Mouse (Mus musculus) testis, postnatal 10 days (tissue): ENCODE measurements at regions not wholly inside any gene's neighbourhood (a gene's known extent, or its start where the extent isn't known, plus 50 kb on each side); places are given as distances from the start of the nearest gene placed in this dataset.

Experiments
- DNase-seq: peaks from one replicate; pipeline ENCODE4 v3.0.0; 2021; ENCODE audit warnings: low spot score

DNA sequence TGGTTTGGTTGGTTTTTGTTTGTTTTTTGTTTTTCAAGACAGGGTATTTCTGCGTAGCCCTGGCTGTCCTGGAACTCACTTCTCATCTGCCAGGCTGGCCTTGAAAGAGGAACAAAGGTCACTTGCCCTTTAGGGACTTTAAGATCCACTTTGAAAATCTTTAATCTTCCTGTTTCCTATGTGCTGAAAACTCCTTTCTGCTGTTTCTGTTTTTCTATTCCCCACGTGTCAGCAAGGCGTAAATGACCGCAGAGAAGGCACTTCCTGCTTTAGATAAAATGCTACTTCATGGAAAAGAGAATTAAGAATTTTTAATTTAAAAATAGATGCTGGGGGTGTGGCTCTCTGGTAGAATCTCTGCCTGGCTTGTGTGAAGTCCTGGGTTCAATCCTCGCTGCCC is 98.9 kb upstream of the Foxn2 start:
- no peak for DNase-seq

- no peak for DNase-seq
These were observed 97.3 kb upstream of the Foxn2 start for GRCm38 (mm10) chr17:88343091-88343783.

- DNase-seq, result no peak
These were observed 95.1 kb upstream of the Foxn2 start for GRCm38 (mm10) chr17:88345433-88345832.

DNA sequence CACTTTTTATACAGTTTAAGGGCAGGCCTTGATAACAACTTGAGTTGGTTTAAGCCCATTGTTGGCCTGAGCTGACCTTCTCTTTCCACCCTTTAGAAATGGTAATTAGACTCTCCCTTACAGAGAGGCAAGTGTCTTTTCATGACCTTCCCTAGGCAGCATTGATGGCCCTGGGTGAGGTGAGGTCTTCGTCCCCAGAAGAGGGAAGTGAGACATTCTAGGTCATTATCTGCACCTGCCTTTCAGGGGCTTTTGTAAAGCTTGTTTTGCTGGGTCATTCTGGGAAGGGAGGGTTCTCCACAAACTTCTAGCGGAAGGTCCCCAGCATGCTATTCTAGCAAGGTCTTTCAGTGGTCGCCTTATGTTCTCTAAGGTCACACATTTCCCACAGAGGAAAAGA is 93.6 kb upstream of the Foxn2 start:
- DNase-seq, result no peak

- DNase-seq, result no peak
These were observed 90.6 kb upstream of the Foxn2 start for GRCm38 (mm10) chr17:88349825-88350460.

- no peak for DNase-seq
These were observed 89.5 kb upstream of the Foxn2 start for GRCm38 (mm10) chr17:88350986-88351385.

DNA sequence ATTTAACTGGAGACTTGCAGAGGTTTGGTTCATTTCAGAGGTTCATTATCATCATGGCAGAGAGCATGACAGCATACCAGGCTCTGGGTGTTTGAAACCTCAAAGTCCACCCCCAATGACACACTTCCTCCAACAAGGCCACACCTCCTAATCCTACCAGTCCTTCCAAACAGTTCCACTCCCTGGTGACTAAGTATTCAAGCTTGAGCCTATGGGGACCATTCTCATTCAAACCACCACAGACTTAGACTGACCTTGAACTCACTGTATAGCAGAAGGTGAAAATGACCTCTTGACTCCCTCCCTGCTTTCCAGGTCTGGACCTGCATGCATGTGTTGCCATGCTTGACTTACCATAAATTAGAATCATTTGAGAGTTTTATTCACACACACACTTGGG is 87.6 kb upstream of the Foxn2 start:
- no peak for DNase-seq

- no peak for DNase-seq
These were observed 79.3 kb upstream of the Foxn2 start for GRCm38 (mm10) chr17:88361161-88361560.

- no peak for DNase-seq
These were observed 78.1 kb upstream of the Foxn2 start for GRCm38 (mm10) chr17:88362404-88362803.

DNA sequence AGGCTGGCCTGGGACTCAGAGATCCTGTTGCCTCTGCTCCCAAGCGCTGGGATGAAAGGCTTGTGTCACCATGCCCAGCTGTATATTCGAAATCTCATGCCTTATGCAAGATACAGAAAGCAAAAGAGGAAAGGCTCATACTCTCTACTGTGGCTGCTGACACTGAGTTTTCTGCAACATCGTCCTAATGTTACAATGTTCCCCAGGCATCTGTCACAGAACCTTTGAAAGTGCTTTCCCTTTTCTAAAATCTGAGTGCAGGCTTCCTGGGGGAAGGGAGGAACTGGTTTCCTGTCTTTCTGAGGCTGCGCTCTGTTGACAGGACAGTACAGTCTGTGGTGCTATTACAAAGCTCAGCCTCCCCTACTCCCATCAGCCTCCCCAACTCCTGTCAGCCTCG is 72.6 kb upstream of the Foxn2 start:
- DNase-seq, result no peak

DNA sequence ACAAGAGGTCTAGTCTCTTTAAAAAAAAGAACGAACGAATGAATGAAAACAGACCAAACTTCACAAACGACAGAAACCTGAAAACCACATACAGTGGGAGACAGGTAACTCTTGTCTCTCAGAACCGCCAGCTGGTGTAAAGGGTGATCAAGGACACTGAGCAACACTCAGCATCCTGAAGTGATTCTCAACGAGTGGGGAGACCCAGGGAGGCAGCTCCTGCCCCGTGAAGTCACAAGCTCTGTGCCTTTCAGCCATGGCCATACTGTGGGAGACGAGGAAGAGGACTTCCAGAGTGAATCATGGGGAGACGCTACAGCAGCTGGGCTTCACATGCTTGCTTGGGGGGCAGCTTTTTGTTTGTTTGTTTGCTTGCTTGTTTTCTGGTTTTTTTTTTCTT is 70.5 kb upstream of the Foxn2 start:
- no peak for DNase-seq

DNA sequence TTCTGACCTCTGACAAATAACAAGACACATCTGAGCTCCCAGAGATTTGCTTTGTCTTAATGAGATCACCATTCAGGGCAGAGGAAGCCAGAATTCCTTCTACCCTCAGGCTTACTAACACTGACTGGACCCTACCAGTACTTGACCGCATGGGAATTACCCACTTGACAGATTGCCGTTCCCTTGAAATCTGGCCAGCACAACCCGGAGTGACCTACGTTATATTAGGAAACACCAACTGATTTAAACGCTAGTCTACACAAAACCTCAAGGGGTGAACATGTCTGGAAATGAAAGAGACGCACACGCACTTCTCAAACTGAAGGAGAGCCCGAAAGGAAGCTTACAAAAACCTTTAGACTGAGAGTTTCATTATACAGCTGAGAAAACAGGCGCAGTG is 69.8 kb upstream of the Foxn2 start:
- DNase-seq, result no peak

GRCm38 (mm10) chr17:88378505-88378904 is 62.0 kb upstream of the Foxn2 start:
- no peak for DNase-seq

DNA sequence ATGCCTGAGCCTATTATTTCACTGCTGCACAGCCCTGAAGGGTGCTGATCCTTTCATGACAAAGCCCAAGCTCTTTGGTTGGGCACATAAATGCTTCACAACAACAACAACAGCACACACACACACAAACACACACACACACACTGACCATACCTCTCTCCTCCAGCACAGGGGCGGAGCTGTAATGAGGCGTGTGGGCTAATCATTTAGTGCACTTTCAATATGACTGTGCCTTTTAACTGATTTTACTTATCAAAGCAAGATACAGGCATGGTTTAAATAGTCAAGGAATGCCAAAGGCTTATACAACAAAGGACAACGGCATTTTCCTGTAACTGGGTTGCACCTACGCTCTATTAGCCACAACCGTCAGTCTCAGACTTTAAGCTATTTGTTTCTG is 61.1 kb upstream of the Foxn2 start:
- no peak for DNase-seq

DNA sequence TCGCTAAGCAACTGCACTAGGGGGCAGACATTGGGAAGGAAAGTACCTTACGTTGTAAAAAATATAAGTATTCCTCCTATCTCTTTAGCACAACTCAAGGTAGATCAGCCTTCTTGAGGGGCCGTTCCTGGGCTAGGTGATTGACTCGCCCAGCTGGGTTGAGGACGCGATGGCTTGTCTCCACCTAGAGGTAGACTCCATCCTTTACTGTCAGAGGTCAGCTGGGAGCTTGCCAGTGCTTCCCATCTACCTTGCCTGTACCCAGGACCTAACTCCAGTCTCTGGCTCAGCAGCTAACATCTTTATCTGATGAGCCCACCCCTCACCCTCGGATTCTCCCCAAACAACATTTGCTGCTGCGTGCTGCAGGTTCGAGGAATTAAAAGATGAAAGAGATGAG is 59.4 kb upstream of the Foxn2 start:
- DNase-seq, result no peak

GRCm38 (mm10) chr17:88383447-88383846 is 57.1 kb upstream of the Foxn2 start:
- DNase-seq, result no peak

- no peak for DNase-seq
These were observed 52.0 kb upstream of the Foxn2 start for GRCm38 (mm10) chr17:88388441-88388951.

DNA sequence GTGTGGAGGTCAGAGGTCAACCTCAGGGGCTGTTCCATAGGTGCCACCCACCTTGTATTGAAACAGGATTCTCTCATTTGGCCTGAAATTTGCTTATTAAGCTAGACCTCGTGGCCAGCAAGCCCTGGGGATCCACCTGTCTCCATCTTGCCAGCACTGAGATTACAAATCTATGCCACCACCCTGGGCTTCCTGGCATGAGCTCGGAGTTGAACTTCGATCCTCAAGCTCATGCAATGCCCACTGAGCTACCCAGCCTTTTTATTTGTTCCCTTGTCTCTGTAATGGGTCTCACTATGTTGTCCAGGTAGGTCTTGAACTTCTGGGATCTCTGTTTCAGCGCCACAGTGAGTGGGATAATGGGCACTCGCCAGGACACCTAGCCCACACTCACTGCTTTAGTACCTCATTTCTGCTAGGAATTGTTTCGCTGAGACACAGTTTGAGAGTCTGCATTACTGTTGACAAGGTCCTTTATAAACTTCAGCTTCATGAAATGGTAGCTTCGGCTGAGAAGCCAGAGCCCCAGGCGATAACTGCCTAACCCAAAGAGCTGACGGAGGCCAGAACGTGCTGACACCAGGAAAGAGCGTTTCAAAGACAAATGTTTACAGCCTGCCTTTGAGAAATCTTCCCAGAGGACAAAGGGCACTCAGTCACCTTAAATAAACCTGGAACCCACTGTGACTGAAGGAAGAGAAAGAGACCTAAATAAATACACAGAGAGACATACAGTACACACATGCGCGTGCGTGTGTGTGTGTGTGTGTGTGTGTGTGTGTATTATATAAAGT is 50.6 kb upstream of the Foxn2 start:
- DNase-seq, result no peak
